ENCODE assay signal across 26 mouse cellular contexts in the genomic region with DNA sequence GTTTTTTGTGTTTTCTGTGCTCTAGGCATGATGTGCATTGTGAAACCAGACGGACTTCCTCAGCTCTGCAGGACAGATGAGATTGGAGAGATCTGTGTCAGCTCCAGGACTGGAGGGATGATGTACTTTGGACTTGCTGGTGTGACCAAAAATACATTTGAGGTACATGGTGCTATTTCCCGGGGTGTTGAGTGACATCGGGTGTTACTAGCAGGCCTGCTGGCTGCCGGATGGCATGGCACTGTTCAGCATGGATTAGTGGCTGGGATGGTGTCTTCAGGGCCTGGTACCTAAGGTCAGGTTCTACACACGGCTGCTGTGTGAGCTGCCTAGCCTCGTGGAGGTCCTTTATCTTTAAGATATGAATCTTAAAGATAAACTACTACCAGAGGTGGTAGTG. TPM values are rescaled to one million over a fixed set of nuclear protein-coding genes. Genes with fewer than 3 reads are reported as not detected.
A peak's percentile ranks its signal among the peaks of the same experiment; 100 is the strongest.
DNase-seq lines count a peak whose midpoint lies in the region; ATAC-seq and TF ChIP-seq lines count a peak whose summit lies in the region.
"Had no signal": no experiment of that assay in that cellular context is flagged by ENCODE, and none has a peak within 500 bp of the region (broad histone marks: within the 10 kb centered on the region; RNA-seq: fewer than 3 reads in every experiment).

No protein-coding gene starts in this region.

- H3K4me3 ChIP-seq in heart, embryonic 15.5 days: no peak overlapping the region
- H3K4me3 ChIP-seq in liver, adult 2 months (ENCODE audit: insufficient read depth, low read depth, low read length): no peak overlapping the region
- H3K4me3 ChIP-seq in liver, embryonic 11.5 days (ENCODE audit: low read depth, low read length): no peak overlapping the region
- no peak overlapping the region for H3K4me3 ChIP-seq in midbrain, embryonic 10.5 days
- H3K4me3 ChIP-seq: erythroblast, embryonic 14.5 days; kidney, embryonic 15.5 days; lung, embryonic 15.5 days; midbrain, embryonic 12.5 days; myocyte; neural tube, embryonic 12.5 days had no signal

- intact Hi-C loops in gastrocnemius, postnatal 36 days (cut with DNase I): no loop called here

- H3K79me2 ChIP-seq in liver, adult 2 months (ENCODE audit: control insufficient read depth, insufficient read depth, low read length): no peaks in the 10 kb centered on the region

- no peak for TF ChIP-seq CTCF in liver, adult 2 months (IDR thresholded peaks at IDR 0.05; ENCODE audit: low read depth, low read length)

- H3K27ac ChIP-seq in heart, embryonic 15.5 days: peak overlapping the region; percentile 35; the same call in 1 of the 2 replicates
- no peak overlapping the region for H3K27ac ChIP-seq in liver, adult 2 months (replicated peaks; ENCODE audit: insufficient read depth, low read depth, low read length)
- no peak overlapping the region for H3K27ac ChIP-seq in liver, embryonic 11.5 days (ENCODE audit: low read depth, low read length)
- no peak overlapping the region for H3K27ac ChIP-seq in midbrain, embryonic 10.5 days (replicated peaks)
- H3K27ac ChIP-seq: hindbrain, embryonic 14.5 days; kidney, embryonic 15.5 days; liver, embryonic 14.5 days; lung, embryonic 15.5 days; midbrain, embryonic 12.5 days; neural tube, embryonic 12.5 days; stomach, postnatal 0 days had no signal

- H3K9ac ChIP-seq in heart, embryonic 15.5 days: no peak overlapping the region
- H3K9ac ChIP-seq in liver, adult 2 months (ENCODE audit: low read depth, low read length): no peak overlapping the region
- H3K9ac ChIP-seq in liver, embryonic 11.5 days (ENCODE audit: low read depth, low read length): no peak overlapping the region
- H3K9ac ChIP-seq: hindbrain, embryonic 14.5 days; kidney, embryonic 15.5 days; liver, embryonic 14.5 days; lung, embryonic 15.5 days; midbrain, embryonic 12.5 days; neural tube, embryonic 12.5 days had no signal

- no peak for TF ChIP-seq POLR2A in liver, adult 2 months (IDR thresholded peaks at IDR 0.05; ENCODE audit: extremely low read depth, insufficient read depth, low read length)

- H3K9me3 ChIP-seq in heart, embryonic 15.5 days (replicated peaks): no peaks in the 10 kb centered on the region
- no peaks in the 10 kb centered on the region for H3K9me3 ChIP-seq in liver, embryonic 11.5 days (ENCODE audit: control insufficient read depth, low read length)
- no peaks in the 10 kb centered on the region for H3K9me3 ChIP-seq in midbrain, embryonic 10.5 days (replicated peaks)
- H3K9me3 ChIP-seq: kidney, embryonic 15.5 days; lung, embryonic 15.5 days; midbrain, embryonic 12.5 days; neural tube, embryonic 12.5 days had no signal

- H3K27me3 ChIP-seq in heart, embryonic 15.5 days: no peaks in the 10 kb centered on the region
- no peaks in the 10 kb centered on the region for H3K27me3 ChIP-seq in liver, adult 2 months (ENCODE audit: control insufficient read depth, insufficient read depth, low read length)
- H3K27me3 ChIP-seq in liver, embryonic 11.5 days (replicated peaks; ENCODE audit: control insufficient read depth, insufficient read depth, low read length): no peaks in the 10 kb centered on the region
- H3K27me3 ChIP-seq in midbrain, embryonic 10.5 days (ENCODE audit: low read depth, poor library complexity, severe bottlenecking): no peaks in the 10 kb centered on the region
- H3K27me3 ChIP-seq: kidney, embryonic 15.5 days; lung, embryonic 15.5 days; midbrain, embryonic 12.5 days; neural tube, embryonic 12.5 days had no signal

- WGBS in heart, embryonic 15.5 days: 34% methylated on average over 6 of the region's 6 CpGs
- 52% methylated on average over 6 of the region's 6 CpGs for WGBS in liver, adult 2 months
- WGBS in liver, embryonic 11.5 days: 72% methylated on average over 6 of the region's 6 CpGs
- WGBS in midbrain, embryonic 10.5 days: 92% methylated on average over 6 of the region's 6 CpGs

- H3K4me1 ChIP-seq in heart, embryonic 15.5 days (replicated peaks): peaks cover 18% of the 10 kb centered on the region
- H3K4me1 ChIP-seq in liver, adult 2 months (ENCODE audit: control insufficient read depth, insufficient read depth, low read length): peaks cover 9% of the 10 kb centered on the region; the same call in 1 of the 2 replicates
- H3K4me1 ChIP-seq in liver, embryonic 11.5 days (replicated peaks; ENCODE audit: control insufficient read depth, insufficient read depth, low read length): no peaks in the 10 kb centered on the region
- no peaks in the 10 kb centered on the region for H3K4me1 ChIP-seq in midbrain, embryonic 10.5 days
- H3K4me1 ChIP-seq: kidney, embryonic 15.5 days; lung, embryonic 15.5 days; midbrain, embryonic 12.5 days; neural tube, embryonic 12.5 days had no signal

- H3K4me2 ChIP-seq in heart, embryonic 15.5 days: no peak overlapping the region
- H3K4me2 ChIP-seq in liver, embryonic 11.5 days: no peak overlapping the region
- H3K4me2 ChIP-seq: hindbrain, embryonic 14.5 days; kidney, embryonic 15.5 days; lung, embryonic 15.5 days; midbrain, embryonic 12.5 days; neural tube, embryonic 12.5 days had no signal

- no peak for ATAC-seq in heart, embryonic 15.5 days (replicated peaks; ENCODE audit: insufficient number of reproducible peaks, insufficient read depth, low FRiP score, low read depth)
- ATAC-seq in liver, embryonic 11.5 days (replicated peaks; ENCODE audit: low FRiP score): no peak
- ATAC-seq: forebrain, embryonic 16.5 days had no signal

- DNase-seq in gastrocnemius, postnatal 25 days: peak; percentile 39
- DNase-seq in gastrocnemius, postnatal 36 days: no peak
- DNase-seq in heart, adult 8-10 months (ENCODE audit: low spot score): no peak
- peak; percentile 32 for DNase-seq in liver, adult 2 months (ENCODE audit: extremely low read depth, low read depth, low spot score)
- no peak for DNase-seq in liver, embryonic 11.5 days (ENCODE audit: low spot score)
- no peak for DNase-seq in midbrain, embryonic 10.5 days (ENCODE audit: low spot score)
- DNase-seq: adrenal gland, postnatal 25 days; B cell, adult 2 months; cerebellum, adult 11-12 months; kidney, adult 18-20 months; kidney, postnatal 25 days; left cerebral cortex, postnatal 4 days; right cerebral cortex, adult 18-20 months; thymus, adult 18-20 months; thymus, postnatal 25 days had no signal

- H3K36me3 ChIP-seq in heart, embryonic 15.5 days: peaks cover 62% of the 10 kb centered on the region
- H3K36me3 ChIP-seq in liver, adult 2 months (ENCODE audit: control insufficient read depth, insufficient read depth, low read length): peaks cover 2% of the 10 kb centered on the region; the same call in 1 of the 2 replicates
- peaks cover 22% of the 10 kb centered on the region; the same call in 1 of the 2 replicates for H3K36me3 ChIP-seq in liver, embryonic 11.5 days (ENCODE audit: control insufficient read depth, insufficient read depth, low read length)
- peaks cover 92% of the 10 kb centered on the region for H3K36me3 ChIP-seq in midbrain, embryonic 10.5 days

RNA-seq across cellular contexts. Expression of gene Atf1, which starts 52.4 kb away (rescaled TPM):
- 10 to 100 TPM; 33.3 to 40.1 TPM for total RNA-seq in gastrocnemius, postnatal 25 days (2021)
- total RNA-seq in gastrocnemius, postnatal 36 days (2021): 10 to 100 TPM; 36.7 to 47.1 TPM
- 37.9 and 39.2 TPM in 2 replicates for polyA plus RNA-seq in heart, embryonic 15.5 days (2015; fragmentation: Nextera tagmentation; extraction: Ambion mirVana)
- total RNA-seq in heart, adult 8-10 months (2022): 10 to 100 TPM; 51.7 to 67.5 (median 61.6) TPM
- total RNA-seq in liver, adult 2 months (2014; rRNA removed): 11.2 and 16.8 TPM in 2 replicates
- polyA plus RNA-seq in liver, adult 2 months (2012; rRNA removed): 35.1 and 36.3 TPM in 2 replicates
- 62.9 and 65.3 TPM in 2 replicates for polyA plus RNA-seq in liver, embryonic 11.5 days (2014; fragmentation: Nextera tagmentation; extraction: Ambion mirVana)
- polyA plus RNA-seq in midbrain, embryonic 10.5 days (2016; fragmentation: Nextera tagmentation; extraction: Ambion mirVana): 33.6 and 33.7 TPM in 2 replicates

Comparison
In these comparisons a context has a peak if more than half of its experiments do, and no peak if none do; other contexts are left out.
1. DNase-seq: peak in gastrocnemius, postnatal 25 days (single experiment) and liver, adult 2 months (single experiment); none in gastrocnemius, postnatal 36 days (0 of 2), heart, adult 8-10 months (single experiment), liver, embryonic 11.5 days (single experiment) and midbrain, embryonic 10.5 days (single experiment).